Mouse (Mus musculus) adrenal gland, postnatal 4 days (tissue): ENCODE data around the gene Rsbn1l. TPM values are rescaled to one million over a fixed set of nuclear protein-coding genes. Genes with fewer than 3 reads are reported as not detected.

Source experiments
- DNase-seq, 2 experiments: peaks; one replicate each; pipeline ENCODE4 v3.0.0; 2021 to 2022; ENCODE audit warnings: low spot score in 2 of 2, mixed read lengths in 2 of 2
- total RNA-seq, 2 experiments: library from RNA; stranded (reverse); gene quantifications; 2 replicates each; pipeline ENCODE4 v1.2.3; 2021

Gene Rsbn1l
- total RNA-seq, 2 experiments from 2014 or later, result 19.5 to 21.8 TPM

DNA sequence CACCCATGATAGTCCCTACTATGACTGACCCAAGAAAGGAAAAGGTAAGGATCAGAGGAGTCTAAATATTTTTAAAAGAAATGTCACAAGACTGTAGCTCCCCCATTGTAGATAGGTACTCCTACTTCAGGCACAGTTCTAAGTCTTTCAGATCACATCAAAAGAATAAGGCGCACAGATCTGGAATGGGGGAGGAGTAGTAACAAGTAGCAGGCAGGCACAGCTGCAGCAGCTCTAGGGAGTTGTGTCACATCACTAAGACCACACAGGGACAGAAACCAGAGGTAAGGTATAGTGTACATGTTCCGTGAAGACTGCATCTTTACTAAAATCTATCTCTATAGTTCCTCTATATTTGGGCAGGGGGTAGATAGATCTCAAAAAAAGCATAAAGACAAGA is 44.5 kb downstream of the Rsbn1l start:
- DNase-seq, result no peak

DNA sequence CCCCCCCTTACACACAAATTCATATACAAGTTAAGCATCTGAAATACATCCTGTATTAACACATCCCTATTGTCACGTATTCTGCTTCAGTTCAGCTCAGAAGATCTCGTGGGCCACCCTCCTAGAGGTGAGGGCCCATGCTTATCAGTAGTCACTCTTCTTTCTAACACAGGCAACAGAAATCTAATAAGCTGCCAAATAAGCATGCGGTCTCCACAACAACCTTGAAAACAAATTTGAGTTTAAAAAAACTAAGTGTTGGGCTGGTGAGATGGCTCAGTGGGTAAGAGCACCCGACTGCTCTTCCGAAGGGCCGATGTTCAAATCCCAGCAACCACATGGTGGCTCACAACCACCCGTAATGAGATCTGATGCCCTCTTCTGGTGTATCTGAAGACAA is 50.0 kb downstream of the Rsbn1l start:
- DNase-seq, result no peak

DNA sequence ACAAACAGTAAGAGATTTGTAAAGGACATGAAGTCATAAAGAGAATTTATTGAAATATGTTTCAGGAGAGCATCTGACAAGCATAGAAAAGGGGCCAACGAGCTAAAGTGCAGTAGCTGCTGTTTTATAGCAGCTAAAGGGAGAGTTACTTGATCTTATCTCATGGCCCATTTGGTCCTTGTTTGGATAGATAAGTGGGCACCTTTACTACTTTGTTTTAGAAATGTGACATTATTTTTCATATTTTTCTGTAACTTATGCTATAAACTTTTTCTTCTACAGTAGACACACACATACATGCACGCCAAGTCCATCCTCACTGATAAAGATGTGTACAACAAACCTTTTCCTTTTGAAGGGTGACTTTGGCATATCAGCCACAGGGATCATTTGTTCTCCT is 50.8 kb downstream of the Rsbn1l start:
- no peak for DNase-seq

DNA sequence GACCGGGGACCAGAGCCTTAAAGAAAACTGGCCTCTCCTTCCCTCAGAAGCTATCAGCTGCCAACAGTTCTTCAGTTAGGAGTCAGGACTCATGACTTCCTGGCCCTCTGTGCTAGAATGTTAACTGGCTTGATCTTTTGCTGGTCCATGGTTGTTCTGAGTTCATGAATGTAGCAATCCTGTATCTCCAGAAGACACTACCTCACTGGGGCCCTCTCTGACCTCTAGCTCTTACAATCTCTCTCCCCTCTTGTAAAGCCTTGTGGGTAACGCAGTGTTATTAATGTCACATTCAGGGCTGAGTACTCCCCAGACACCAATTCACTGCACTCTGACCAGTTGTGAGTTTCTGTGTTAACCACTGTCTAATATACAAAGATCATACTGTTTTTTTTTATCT is 51.6 kb downstream of the Rsbn1l start:
- DNase-seq, result no peak

DNA sequence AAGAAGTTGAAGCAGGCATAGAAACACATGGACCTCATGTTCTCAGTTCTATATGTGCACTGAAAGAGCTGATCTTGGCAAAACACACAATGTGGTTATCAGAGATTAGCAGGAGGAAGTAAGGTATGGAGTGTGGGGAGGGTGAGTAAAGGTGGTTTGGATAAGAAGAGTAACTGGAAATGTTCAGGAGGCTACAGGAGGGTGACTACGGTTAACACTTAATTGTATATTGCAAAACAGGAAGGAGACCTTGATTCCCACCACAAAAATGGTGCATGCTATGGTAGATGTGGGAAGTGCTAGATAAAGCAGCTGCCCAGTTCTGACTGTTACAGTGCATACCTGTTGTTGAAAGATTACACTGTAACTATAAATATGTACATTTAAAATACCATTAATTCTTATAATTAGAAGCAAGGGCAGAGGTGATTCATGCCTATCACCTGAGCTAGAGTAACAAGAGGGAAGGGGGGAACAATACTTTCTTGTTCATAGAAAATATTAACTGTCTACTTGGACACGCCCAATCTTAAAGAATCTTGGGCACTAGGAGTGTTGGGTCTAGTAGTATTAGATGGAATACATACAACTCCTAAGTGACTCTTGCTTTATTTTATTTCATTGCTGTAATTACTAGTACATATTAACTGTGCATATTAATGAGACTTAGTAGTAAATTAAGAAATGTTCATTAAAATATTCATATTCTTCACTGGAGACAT is 58.6 kb downstream of the Rsbn1l start:
- no peak for DNase-seq

DNA sequence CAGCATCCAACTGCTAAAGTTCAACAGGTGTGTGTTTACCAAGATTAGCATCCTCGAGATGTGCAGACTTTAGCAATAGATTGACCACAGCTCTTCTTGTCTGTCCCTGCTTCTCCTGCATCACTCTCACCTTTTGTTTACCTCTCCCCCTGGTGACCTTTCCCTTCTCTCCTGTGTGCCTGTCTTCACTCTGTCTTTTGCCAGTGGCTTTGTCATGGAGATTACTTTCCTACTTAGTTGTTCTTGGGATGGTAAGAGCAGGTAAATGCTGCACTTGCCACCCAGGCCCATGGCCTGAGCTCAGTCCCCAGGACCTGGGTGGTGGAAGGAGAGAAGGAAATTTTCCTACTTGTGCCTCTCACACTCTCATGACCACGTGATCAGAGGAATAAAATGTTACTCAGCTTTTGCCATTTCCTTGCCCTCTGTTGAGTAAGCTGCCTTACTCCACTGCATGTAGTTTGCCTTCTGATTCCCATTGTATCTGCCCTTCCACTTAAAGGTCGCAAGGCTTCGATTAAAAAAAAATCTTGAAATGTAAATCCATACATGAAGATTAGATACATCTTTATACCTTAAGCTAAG is 72.1 kb downstream of the Rsbn1l start:
- no peak for DNase-seq

DNA sequence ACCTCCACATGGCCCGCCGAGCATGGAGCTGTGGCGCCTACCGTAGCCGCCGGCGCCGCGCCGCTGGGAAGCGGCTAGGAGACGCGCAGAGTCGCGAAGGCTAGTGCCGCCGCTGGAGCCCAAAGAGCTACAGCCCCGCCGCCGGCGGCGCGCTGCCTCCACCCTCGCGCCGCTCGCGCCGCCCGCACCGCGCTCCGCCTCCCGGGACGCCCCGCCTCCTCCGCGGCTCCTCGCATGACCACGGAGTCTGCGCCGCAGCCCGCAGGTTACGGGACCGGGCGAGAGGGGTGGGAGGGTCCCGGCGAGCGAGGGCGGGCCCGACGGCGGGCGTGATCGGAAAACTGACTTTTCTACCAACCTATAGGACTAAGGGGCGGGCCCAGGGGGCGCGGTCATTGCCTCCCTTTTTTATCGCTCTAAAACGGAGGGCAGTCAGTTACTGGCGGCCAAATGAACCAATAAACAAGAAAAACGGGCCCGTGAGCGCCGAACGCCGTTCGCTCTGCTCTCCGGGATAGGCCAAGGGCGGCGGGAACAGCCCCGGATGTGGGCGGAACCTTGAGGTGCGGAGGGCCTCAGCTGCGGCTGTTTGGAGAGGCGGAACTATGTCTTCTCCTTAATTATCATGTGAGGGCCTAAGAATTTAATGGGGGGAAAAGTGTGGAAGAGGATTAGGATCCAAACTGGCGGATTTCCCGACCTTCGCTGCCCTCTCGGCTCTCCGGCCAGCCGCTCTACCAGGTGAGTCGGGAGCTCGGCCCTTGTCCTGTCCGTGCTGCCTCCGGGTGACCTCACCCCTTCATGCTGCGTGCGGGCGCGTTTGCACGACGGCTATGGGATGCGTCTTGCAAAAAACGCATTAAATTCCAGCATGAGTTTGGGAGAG is 74.0 kb downstream of the Rsbn1l start, which contains the start of the genes Phtf2 and Tmem60:
TSS of gene Phtf2 (minus strand) at position 210 of the 886 bp plus-strand sequence.
TSS of gene Tmem60 (plus strand) at position 277 of the 886 bp plus-strand sequence.
- DNase-seq, result peak; percentile 97 to 98

DNA sequence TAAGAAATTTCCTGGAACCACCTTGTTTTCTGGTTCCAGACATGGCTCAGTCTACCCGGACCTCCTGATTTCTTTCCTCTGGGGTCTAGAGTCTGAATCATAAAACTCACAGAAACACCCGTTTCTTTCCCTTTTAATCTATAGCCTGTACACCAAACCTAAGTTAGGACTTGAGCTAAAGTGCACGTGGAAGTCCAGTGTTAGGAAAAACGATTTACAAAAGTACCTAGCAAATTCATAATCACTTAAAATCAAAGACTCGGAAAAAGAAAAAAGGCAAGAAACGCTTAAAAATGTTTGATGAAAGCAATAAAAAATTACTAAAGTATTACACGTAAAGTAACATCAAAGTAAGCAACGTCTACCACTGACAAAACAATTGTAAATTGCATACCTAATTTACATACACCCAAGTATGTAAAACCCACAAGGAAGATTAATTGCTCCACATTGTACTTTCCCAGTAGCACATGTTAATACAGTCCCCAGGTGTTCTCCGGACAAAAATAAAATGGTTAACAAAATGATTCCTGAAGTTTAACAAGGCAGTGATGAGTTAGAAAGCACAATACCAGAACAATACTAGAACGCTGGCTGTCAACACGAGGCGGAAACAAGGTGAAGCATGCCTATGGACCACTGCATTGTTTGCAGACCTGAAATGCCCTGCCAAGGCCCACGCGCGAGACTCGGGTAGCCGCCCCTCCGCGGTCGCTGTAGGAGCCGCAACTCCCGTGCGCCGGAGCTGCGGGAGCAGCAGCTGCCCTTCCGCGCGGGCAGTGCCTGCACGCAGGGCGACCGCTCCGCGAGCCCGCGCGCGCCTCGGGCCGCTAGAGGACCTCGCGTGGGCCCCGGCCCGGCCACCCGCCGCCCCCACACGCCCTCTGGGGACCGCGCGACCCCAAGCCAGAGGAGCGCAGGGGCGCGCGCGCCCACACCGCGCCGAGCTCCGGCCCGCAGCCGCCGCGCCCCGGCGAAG is 75.1 kb downstream of the Rsbn1l start:
- DNase-seq, result peak; percentile 15 to 16

DNA sequence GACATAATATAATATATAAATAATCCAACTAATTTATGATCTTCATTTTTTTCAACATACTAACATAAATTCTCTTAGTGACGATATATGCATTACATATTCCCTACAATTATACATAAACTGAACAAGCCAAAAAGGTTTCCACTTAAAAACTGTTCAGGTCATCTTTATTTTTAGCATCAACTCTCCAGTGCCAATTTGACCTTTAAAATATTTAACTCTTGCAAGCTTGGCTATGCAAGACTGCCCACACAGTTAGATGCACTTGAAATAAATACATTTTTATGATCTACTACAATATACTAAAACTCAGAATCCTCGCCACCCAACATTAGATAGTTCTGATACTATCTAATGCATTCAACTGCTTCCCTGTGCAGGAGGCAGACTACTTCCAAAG is 75.8 kb downstream of the Rsbn1l start:
- DNase-seq, result no peak

DNA sequence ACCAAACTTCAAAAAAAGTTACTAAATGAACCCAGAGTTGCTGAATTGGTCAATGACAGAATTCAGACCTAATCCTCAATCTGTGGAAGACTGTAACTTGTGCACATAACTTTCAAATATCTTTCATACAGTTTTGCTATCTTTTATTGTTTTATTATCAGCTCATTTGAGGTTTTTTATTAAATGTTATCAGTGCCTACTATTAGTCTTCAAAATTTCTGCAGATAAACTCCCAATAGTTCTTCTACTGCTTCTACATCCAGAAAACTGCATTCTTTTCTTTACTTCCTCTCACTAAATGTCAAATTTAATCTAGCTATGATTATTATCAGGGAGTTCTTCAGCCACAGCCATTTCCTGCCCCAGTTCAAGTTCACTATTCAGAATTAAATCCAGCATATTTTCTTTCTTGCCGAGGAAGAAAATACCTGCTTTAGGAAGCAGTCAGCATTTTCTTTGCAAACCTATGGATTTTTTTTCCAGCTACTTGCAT is 79.2 kb downstream of the Rsbn1l start:
- no peak for DNase-seq

DNA sequence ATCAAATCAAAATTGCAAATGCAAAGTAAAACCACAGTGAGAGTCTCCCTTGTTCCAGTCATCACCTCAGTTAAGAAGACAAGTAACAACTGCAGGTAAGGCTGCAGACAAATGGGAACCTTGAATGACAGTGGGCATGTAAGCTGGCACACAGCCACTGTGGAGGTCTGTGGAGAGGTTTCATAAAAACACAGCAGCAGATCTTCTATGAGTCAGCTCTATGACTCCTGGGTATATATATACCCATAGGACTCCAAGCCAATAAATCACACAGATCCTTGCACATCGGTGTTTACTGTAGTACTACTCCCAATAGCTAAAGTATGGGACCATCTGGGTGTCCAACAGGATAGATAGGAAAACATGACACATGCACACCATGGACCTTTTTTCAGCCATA is 83.1 kb downstream of the Rsbn1l start:
- no peak for DNase-seq

DNA sequence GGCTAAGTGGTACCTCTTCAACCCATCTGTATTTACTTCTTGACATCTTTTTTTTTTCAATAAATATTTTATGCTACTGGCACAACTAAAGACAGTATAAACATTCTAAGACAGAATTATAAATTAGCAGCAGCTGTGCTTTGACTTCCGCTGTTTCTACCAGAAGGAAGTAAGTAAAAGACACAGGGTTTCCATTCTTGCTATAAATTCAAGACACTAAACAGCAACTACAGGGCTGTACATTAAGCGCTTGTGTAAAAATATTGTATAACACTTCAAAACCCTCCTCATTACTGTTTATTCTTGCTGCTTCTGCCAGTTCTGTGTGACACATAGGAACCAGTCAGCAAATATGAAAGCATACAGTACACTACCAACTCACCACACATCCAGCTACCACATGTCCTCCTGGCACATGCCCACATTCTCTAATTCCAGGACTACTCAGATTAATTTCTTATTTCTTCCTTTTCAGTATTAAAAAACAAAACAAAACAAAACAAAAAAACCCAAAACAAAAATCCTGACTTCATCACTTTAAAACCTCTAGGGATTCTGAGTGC is 90.9 kb downstream of the Rsbn1l start:
- no peak for DNase-seq

DNA sequence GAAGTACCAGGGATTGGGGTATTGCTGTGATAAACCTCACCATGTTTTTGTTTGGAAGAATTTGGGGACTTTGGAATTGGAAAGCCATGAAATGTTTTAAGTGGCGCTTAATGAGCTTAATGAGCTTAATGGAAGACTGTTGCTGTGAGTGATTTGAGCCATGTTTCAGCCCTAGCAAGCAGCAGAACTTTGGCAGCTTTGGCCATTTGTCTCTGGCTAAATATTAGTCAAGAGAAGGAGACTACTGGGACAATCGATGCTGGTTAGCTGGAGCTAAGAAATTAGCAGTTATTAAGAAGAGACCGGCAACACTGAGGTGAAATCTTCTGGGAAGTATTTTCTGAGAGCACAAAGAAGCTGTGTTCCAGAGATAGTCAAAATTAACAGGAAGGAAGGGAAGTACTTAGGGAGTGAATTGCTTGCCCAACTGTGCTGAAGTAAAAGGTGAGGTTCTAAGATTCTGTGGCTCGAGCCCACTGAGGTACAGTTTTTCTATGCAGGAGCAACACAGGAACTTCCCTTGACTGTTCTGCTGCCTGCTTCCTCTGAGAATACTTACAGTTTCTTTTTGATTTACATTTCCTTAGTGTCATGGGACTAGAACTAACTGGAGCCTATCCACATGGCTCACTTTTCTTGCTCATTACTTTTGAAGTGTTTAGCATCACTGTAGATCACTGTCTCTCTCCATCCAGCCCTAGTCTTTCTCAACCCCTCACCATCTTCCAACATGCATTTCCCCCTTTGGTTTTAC is 91.8 kb downstream of the Rsbn1l start:
- DNase-seq, result no peak

DNA sequence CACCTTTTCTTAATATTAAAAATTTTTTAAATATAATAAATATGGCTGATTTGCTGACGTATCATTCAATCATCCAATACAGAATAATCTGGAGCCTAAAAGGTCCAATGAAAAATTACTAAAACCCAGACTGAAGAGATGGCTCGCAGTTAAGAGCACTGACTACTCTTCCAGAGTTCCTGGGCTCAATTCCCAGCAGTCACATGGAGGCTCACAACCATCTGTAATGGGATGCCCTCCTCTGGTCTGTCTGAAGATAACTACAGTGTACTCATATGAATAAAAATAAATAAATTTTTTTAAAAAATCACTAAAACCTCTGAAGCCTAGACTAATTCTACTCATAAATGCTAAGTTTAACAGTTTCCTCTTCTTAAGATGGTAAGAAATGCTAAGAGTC is 94.3 kb downstream of the Rsbn1l start:
- DNase-seq, result no peak

DNA sequence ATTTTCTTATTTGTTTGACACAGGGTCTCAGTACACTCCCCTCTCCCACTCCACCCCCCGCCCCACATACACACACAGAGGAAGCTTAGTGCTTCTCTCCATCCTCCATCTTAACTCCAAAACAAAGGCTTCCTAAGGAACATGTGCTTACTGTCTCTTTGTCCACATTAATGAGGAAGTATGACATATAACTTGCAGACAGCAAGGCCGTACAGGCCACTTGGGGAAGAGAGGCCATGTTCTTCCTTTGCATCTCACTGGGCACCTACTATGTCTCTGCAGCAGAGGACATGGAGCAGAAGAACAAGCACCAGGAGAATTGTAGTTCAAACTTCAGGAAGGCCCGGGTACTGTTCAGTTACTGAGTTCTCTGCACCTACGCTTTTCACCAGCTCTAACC is 95.6 kb downstream of the Rsbn1l start:
- DNase-seq, result no peak

DNA sequence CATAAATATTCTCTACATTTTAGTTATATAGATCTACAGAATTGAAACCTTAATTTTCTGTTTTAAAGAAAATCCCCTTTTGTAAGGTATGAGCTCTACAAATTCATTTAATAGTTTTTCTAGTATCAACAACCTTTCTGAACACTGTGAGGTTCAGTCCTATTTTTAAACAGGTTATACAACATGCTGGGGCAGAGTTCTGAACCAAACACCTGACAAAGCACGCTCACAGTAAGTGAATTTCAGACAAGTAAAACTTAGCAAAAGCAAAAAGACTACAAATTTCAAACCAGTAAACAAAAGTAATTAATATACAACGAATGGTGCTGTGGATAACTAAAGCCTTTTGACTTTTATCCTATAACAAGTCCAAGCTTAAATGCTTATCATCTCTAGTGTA is 97.8 kb downstream of the Rsbn1l start:
- DNase-seq, result no peak

DNA sequence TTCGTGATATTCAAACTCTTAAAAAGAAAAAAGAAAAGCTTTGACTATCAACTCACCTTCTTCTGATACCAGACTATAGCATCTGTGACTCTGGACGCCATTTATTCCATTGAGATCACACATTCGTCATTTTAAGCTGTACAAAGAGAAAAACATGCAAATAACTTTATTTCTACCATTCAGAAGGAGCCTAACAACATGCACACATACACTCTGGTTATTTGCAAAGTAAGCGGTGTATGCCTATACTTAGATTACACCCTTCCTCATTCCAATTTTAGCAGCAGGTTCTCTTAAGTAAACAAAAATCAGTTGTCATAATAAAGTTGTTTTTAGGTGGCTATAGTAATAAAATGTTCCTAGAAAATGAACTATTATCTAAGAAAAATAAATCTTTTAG is 101.1 kb downstream of the Rsbn1l start:
- no peak for DNase-seq

DNA sequence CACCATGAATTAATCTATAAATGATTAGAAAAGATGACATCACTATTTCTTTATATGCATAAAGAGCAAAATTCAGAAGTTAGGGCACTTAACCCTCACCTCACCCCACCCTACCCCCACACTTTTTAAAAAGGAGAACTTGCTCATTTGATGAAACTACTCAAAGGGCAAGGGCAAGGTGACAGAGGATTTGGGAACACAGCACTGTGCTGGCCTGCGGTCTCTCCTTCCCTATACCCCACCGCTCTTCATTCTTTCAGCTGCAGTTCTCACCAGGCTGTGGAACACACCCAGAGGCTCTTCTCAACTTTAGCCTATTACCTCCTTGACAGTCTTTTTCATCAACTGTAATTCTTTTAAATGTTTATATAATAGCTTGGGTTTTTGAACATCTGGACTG is 109.2 kb downstream of the Rsbn1l start:
- DNase-seq, result no peak

DNA sequence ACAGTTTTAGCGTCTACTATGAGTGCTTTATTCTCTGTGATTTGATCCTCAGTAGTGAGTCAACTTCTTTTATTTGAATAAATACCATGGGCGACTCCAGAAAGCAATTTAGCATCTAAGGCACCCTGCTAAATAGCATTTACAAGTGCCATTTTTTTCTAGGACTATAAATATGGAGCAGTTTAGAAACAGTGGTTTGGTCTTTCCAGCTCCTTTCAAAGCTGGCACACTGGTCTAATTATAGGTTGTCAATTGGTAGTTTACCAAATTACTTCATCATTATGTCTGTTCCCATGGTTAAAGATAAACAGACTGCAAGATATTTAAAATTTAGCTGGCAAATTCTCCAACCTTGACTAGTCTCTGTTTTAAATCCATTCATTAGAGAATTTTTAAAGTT is 112.4 kb downstream of the Rsbn1l start:
- no peak for DNase-seq

DNA sequence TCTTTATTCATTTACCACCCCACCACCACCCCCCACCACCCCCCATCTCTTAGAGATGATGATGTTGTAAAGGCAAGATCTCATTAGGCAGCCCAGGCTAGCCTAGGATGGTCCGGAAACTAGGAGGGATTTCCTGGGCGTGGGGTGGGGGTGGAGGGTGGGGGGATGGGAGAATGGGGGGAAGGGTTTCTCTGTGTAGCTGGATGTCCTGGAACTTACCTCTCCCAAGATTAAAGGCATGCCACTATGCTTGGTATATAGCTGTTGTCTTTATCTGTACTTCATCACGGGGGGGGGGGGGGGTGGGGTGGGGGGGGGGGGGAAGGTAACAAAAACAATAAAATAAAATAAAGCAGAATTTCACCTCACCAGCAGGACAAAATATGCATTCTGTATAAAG is 112.8 kb downstream of the Rsbn1l start:
- DNase-seq, result no peak
